Mouse (Mus musculus): ENCODE measurements around the gene Fam102b.

- no peak for TF ChIP-seq POLR2A (IDR thresholded peaks at IDR 0.05; ENCODE audit: borderline replicate concordance, extremely low read depth, low read depth, low read length)
- no peak for TF ChIP-seq CTCF (IDR thresholded peaks at IDR 0.05; ENCODE audit: insufficient read depth, low read length)
These were observed 29.6 kb downstream of the Fam102b start for GRCm38 (mm10) chr3:108997762-108998161.

Data from lung, adult 2 months (tissue).